Mouse (Mus musculus) embryonic facial prominence, embryonic 14.5 days (tissue): ENCODE data around the gene Nt5c2. TPM values are rescaled to one million over a fixed set of nuclear protein-coding genes. Genes with fewer than 3 reads are reported as not detected.
A peak's percentile ranks its signal among the peaks of the same experiment; 100 is the strongest.

Experiments used
- ATAC-seq: fragments of 200-750 bp; cut with Nextera tagmentation; 2 replicates; pipeline ENCODE4 v1.8.0; 2017; ENCODE audit warnings: low read depth, moderate number of reproducible peaks, moderate TSS enrichment
- DNase-seq: peaks from one replicate; pipeline ENCODE4 v3.0.0-alpha.2; 2015; ENCODE audit warnings: low spot score
- H3K27ac ChIP-seq: fragments of 300-500 bp; sonication (generic); replicated peaks from 2 replicates; pipeline ENCODE4 v1.5.1; 2014; ENCODE audit warnings: low read depth, mild to moderate bottlenecking, low read length, moderate library complexity
- H3K27me3 ChIP-seq: fragments of 300-500 bp; sonication (generic); replicated peaks from 2 replicates; pipeline ENCODE4 v1.6.1; 2014; ENCODE audit warnings: low read length; ENCODE audit not compliant: control insufficient read depth, insufficient read depth
- H3K36me3 ChIP-seq: fragments of 300-500 bp; sonication (generic); 2 replicates; pipeline ENCODE4 v1.6.1; 2014; ENCODE audit warnings: low read length, mixed read lengths; ENCODE audit not compliant: control insufficient read depth, insufficient read depth
- H3K4me1 ChIP-seq: fragments of 300-500 bp; sonication (generic); 2 replicates; pipeline ENCODE4 v1.6.1; 2014; ENCODE audit warnings: antibody characterized with exemption, low read length; ENCODE audit not compliant: control insufficient read depth, insufficient read depth
- H3K4me2 ChIP-seq: fragments of 300-500 bp; sonication (generic); 2 replicates; pipeline ENCODE4 v1.6.1; 2014; ENCODE audit warnings: low read depth, mild to moderate bottlenecking, low read length, moderate library complexity, mixed read lengths
- H3K4me3 ChIP-seq: fragments of 300-500 bp; sonication (generic); 2 replicates; pipeline ENCODE4 v1.5.1; 2014; ENCODE audit warnings: low read depth, mild to moderate bottlenecking, low read length
- H3K9ac ChIP-seq: fragments of 300-500 bp; sonication (generic); 2 replicates; pipeline ENCODE4 v1.6.1; 2014; ENCODE audit warnings: low read depth, mild to moderate bottlenecking, low read length, moderate library complexity, mixed read lengths
- H3K9me3 ChIP-seq: fragments of 300-500 bp; sonication (generic); 2 replicates; pipeline ENCODE4 v1.6.1; 2016; ENCODE audit warnings: low read length; ENCODE audit not compliant: control insufficient read depth
- WGBS: fragments of 180-500 bp; shearing (Covaris S2); extraction: QIAGEN DNeasy Blood & Tissue Kit; methylation state at CpG from one replicate; pipeline ENCODE4 v1.1.7; 2014; 5-methylcytosine and 5-hydroxymethylcytosine counted together
- polyA plus RNA-seq: library from polyadenylated mRNA; unstranded; fragments of >200 nt; fragmentation: Nextera tagmentation; extraction: Ambion mirVana; gene quantifications from 2 replicates; pipeline ENCODE4 v1.2.1, GENCODE M21; 2014

Nt5c2 gene
- polyA plus RNA-seq, 1 experiment from 2014 or later: 66.3 TPM

DNA sequence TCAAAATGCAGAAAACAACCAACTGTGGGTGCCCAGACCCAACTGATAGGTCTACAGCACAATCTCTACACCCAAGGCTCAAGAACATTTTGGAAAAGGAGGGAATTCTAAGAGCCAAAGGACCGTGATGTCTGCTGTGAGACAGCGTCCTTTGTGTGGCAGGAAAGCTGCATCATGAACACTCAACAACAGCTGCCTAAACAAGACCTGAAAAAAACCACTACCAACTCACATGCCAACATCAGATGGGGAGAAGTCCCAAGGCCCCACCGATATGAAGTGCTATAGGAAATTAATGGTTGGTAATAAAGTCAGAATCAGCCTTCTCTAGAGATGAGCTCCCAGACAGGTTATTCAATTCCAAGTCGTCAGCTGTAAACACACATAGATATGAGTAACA, 57.0 kb downstream of the Nt5c2 start:
- DNase-seq (no peak), ATAC-seq (no peak)
- H3K4me3 ChIP-seq: no peak overlapping the region
- peak overlapping the region; percentile 21; the same call in 1 of the 2 replicates for H3K27ac ChIP-seq
- 76% methylated on average over 4 of the region's 4 CpGs for WGBS
- peaks cover 32% of the 10 kb centered on the region for H3K4me1 ChIP-seq
- H3K9ac ChIP-seq: no peak overlapping the region
- no peaks in the 10 kb centered on the region for H3K9me3 ChIP-seq
- no peak overlapping the region for H3K4me2 ChIP-seq
- H3K27me3 ChIP-seq: no peaks in the 10 kb centered on the region
- no peaks in the 10 kb centered on the region for H3K36me3 ChIP-seq

DNA sequence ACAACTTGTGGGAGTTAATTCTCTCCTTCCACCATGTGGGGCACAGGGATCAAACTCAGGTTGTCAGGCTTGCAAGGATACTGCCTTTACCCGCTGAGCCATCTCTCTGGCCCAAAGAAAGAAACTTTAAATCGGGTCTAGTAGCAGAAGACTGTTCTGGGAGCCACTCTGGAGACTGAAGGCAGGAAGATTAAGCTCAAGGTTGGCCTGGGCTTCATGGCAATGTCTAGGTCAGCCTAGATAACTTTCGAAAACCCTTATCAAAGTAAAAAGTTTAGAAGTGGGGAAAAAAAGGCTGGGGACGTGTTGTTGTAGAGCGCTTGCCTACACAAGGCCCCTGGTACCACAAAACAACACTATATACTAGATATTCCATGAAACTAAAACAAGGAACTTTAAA, 58.0 kb downstream of the Nt5c2 start:
- 89% methylated on average over 5 of the region's 5 CpGs for WGBS
- Histone ChIP-seq H3K9me3 (no peaks in the 10 kb centered on the region), H3K4me3 (no peak overlapping the region), H3K4me1 (peaks cover 27% of the 10 kb centered on the region), H3K27me3 (no peaks in the 10 kb centered on the region), H3K9ac (no peak overlapping the region), H3K27ac (no peak overlapping the region), H3K36me3 (no peaks in the 10 kb centered on the region), H3K4me2 (no peak overlapping the region)
- ATAC-seq (no peak), DNase-seq (no peak)

DNA sequence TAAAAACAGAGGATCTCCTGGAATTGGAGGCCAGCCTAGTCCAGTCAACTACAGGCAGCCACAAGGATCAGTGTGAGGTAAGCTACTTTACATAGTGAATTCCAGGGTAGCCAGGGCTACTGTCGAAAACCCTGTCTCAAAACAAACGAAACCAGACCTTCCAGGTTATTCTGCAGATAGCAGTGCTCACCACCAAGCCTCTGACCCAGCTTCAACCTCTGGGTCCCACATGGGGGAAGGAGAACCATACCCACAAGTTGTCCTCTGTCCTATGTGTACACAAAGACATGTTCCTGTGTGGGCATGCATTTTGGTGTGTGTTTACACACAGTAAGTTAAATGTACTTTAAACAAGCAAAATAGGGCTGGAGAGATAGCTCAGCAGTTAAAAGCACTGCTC, 58.5 kb downstream of the Nt5c2 start:
- H3K4me1 ChIP-seq: peaks cover 27% of the 10 kb centered on the region
- WGBS: 57% methylated on average over 2 of the region's 2 CpGs

GRCm38 (mm10) chr19:46955630-46956029, 59.3 kb downstream of the Nt5c2 start:
- peaks cover 6% of the 10 kb centered on the region for H3K36me3 ChIP-seq
- H3K4me1 ChIP-seq: peaks cover 23% of the 10 kb centered on the region
- H3K9ac ChIP-seq: no peak overlapping the region
- DNase-seq (no peak), ATAC-seq (no peak)
- H3K9me3 ChIP-seq: no peaks in the 10 kb centered on the region
- 95% methylated on average over 4 of the region's 4 CpGs for WGBS
- H3K4me3 ChIP-seq: no peak overlapping the region
- H3K4me2 ChIP-seq: no peak overlapping the region
- no peaks in the 10 kb centered on the region for H3K27me3 ChIP-seq
- no peak overlapping the region for H3K27ac ChIP-seq

More for the DNA sequence above, 58.5 kb downstream of the Nt5c2 start:
- Histone ChIP-seq H3K27ac (no peak overlapping the region), H3K36me3 (no peaks in the 10 kb centered on the region), H3K9ac (no peak overlapping the region), H3K27me3 (no peaks in the 10 kb centered on the region), H3K4me3 (no peak overlapping the region), H3K9me3 (no peaks in the 10 kb centered on the region), H3K4me2 (no peak overlapping the region)
- DNase-seq (no peak), ATAC-seq (no peak)

- H3K27ac ChIP-seq: no peak overlapping the region
- no peaks in the 10 kb centered on the region for H3K9me3 ChIP-seq
- peaks cover 24% of the 10 kb centered on the region for H3K36me3 ChIP-seq
- no peak overlapping the region for H3K9ac ChIP-seq
- H3K4me3 ChIP-seq: no peak overlapping the region
- H3K4me1 ChIP-seq: peaks cover 5% of the 10 kb centered on the region; the same call in 1 of the 2 replicates
- 67% methylated on average over 3 of the region's 3 CpGs for WGBS
- no peak overlapping the region for H3K4me2 ChIP-seq
- no peak for ATAC-seq
- no peaks in the 10 kb centered on the region for H3K27me3 ChIP-seq
- no peak for DNase-seq
These were observed 61.4 kb downstream of the Nt5c2 start for GRCm38 (mm10) chr19:46953536-46953935.

DNA sequence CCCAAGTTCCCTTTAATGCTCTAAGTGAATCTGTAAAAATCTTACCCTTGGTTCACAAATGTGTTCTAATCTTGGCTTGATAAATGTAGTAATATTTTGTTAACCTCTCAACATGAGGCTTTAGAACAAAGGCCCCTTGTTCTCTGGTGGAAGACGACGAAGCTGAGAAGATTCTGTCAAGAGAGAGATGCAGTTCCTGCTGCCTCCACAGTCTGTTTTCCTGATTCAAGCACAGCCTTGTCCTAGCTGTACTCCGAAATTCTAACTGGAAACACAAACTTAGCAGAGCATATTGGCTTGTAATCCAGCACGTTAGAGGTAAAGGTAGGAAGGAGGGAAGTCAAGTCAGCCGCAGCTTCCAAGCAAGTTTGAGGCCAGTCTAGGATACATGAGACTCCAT, 62.0 kb downstream of the Nt5c2 start:
- no peak overlapping the region for H3K4me2 ChIP-seq
- H3K4me1 ChIP-seq: no peaks in the 10 kb centered on the region
- H3K9ac ChIP-seq: no peak overlapping the region
- H3K27me3 ChIP-seq: no peaks in the 10 kb centered on the region
- H3K9me3 ChIP-seq: no peaks in the 10 kb centered on the region
- 42% methylated on average over 5 of the region's 5 CpGs for WGBS
- H3K27ac ChIP-seq: no peak overlapping the region
- DNase-seq (no peak), ATAC-seq (no peak)
- no peak overlapping the region for H3K4me3 ChIP-seq
- peaks cover 28% of the 10 kb centered on the region for H3K36me3 ChIP-seq

DNA sequence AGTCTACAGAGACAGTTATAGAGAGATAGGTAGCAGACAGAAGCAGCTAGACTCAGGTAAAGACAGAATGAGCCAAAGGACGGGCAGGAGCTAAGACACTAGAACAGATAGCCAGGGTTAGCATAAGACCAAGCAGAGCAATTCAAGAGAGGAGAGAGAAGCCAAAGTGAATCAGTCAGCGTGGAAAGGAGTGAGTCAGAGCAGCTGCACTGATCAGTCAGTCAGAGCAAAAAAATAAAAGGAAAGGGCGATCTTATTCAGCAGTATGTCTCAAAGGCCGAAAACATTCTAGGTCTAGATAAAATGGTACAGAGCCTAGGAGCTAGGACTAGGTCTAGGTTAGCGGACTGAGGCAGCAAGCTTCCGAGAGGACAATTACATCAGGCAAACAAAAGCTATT, 70.6 kb downstream of the Nt5c2 start:
- Histone ChIP-seq H3K27me3 (no peaks in the 10 kb centered on the region), H3K36me3 (peaks cover 38% of the 10 kb centered on the region), H3K4me3 (no peak overlapping the region), H3K9me3 (no peaks in the 10 kb centered on the region), H3K27ac (no peak overlapping the region), H3K9ac (no peak overlapping the region), H3K4me1 (no peaks in the 10 kb centered on the region), H3K4me2 (no peak overlapping the region)
- no peak for DNase-seq
- no peak for ATAC-seq
- 88% methylated on average over 6 of the region's 6 CpGs for WGBS

GRCm38 (mm10) chr19:46937173-46937572, 77.8 kb downstream of the Nt5c2 start:
- H3K4me1 ChIP-seq: no peaks in the 10 kb centered on the region
- no peaks in the 10 kb centered on the region for H3K9me3 ChIP-seq
- H3K27ac ChIP-seq: peak overlapping the region; percentile 35
- H3K36me3 ChIP-seq: 0 out of 2 replicates have a peak, but pooled peaks cover 12% of the 10 kb centered on the region
- H3K27me3 ChIP-seq: no peaks in the 10 kb centered on the region
- ATAC-seq (no peak), DNase-seq (peak; percentile 27)
- H3K9ac ChIP-seq: no peak overlapping the region
- no peak overlapping the region for H3K4me2 ChIP-seq
- H3K4me3 ChIP-seq: no peak overlapping the region
- 26% methylated on average over 6 of the region's 6 CpGs for WGBS

DNA sequence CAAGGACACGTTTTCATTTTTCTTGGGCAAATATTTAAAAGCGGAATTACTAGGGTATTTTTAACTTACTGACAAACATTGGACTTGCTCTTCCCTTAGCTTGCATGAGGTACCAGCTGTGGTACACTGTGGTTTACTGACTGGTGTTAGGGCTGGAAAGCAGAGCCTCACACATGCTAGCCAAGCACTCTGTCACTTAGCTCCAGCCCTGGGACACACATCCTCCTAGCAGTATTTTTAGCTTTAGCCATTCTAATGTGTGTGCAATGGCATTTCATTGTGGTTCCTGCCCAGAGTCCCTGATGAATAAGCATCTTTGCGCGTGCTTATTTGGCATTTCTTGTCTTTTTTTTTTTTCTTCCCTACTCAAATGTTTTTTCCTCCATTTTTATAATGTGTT, 80.9 kb downstream of the Nt5c2 start:
- Histone ChIP-seq H3K4me3 (no peak overlapping the region), H3K4me2 (no peak overlapping the region), H3K36me3 (0 out of 2 replicates have a peak, but pooled peaks cover 3% of the 10 kb centered on the region), H3K27ac (no peak overlapping the region), H3K27me3 (no peaks in the 10 kb centered on the region), H3K4me1 (no peaks in the 10 kb centered on the region), H3K9ac (no peak overlapping the region), H3K9me3 (no peaks in the 10 kb centered on the region)
- peak; percentile 44 for DNase-seq
- no peak for ATAC-seq
- WGBS: 74% methylated on average over 4 of the region's 4 CpGs
